Mouse (Mus musculus) intestine, embryonic 15.5 days (tissue): Measurements from ENCODE around the gene Gm45837. TPM values are rescaled to one million over a fixed set of nuclear protein-coding genes. Genes with fewer than 3 reads are reported as not detected.

Source experiments
- ATAC-seq: fragments of 200-750 bp; cut with Nextera tagmentation; 2 replicates; pipeline ENCODE4 v1.8.0; 2017; ENCODE audit warnings: moderate TSS enrichment, moderate library complexity
- H3K27ac ChIP-seq: fragments of 300-500 bp; sonication (generic); 2 replicates; pipeline ENCODE4 v1.5.1; 2015; ENCODE audit warnings: mild to moderate bottlenecking, inconsistent platforms
- H3K27me3 ChIP-seq: fragments of 300-500 bp; sonication (generic); replicated peaks from 2 replicates; pipeline ENCODE4 v1.6.1; 2015; ENCODE audit warnings: inconsistent platforms
- H3K36me3 ChIP-seq: fragments of 300-500 bp; sonication (generic); 2 replicates; pipeline ENCODE4 v1.6.1; 2015; ENCODE audit warnings: inconsistent platforms
- H3K4me1 ChIP-seq: fragments of 300-500 bp; sonication (generic); replicated peaks from 2 replicates; pipeline ENCODE4 v1.6.1; 2015; ENCODE audit warnings: inconsistent platforms
- H3K4me2 ChIP-seq: fragments of 300-500 bp; sonication (generic); replicated peaks from 2 replicates; pipeline ENCODE4 v1.6.1; 2015; ENCODE audit warnings: mild to moderate bottlenecking, inconsistent platforms
- H3K4me3 ChIP-seq: fragments of 300-500 bp; sonication (generic); replicated peaks from 2 replicates; pipeline ENCODE4 v1.5.1; 2015; ENCODE audit warnings: inconsistent platforms
- H3K9ac ChIP-seq: fragments of 300-500 bp; sonication (generic); 2 replicates; pipeline ENCODE4 v1.6.1; 2015; ENCODE audit warnings: inconsistent platforms
- H3K9me3 ChIP-seq: fragments of 300-500 bp; sonication (generic); 2 replicates; pipeline ENCODE4 v1.6.1; 2016; ENCODE audit warnings: inconsistent platforms
- WGBS: fragments of 180-500 bp; shearing (Covaris S2); methylation state at CpG from one replicate; pipeline ENCODE4 v1.1.7; 2015; 5-methylcytosine and 5-hydroxymethylcytosine counted together
- polyA plus RNA-seq: library from polyadenylated mRNA; unstranded; fragments of >200 nt; fragmentation: Nextera tagmentation; extraction: Ambion mirVana; gene quantifications from 2 replicates; pipeline ENCODE4 v1.2.1, GENCODE M21; 2015

Gm45837 gene
- polyA plus RNA-seq, 1 experiment from 2014 or later: 3.5 TPM

- H3K4me1 ChIP-seq: peaks cover 7% of the 10 kb centered on the region; the same call in 1 of the 2 replicates
- peaks cover 23% of the 10 kb centered on the region; the same call in 1 of the 2 replicates for H3K27me3 ChIP-seq
- H3K4me3 ChIP-seq: no peak overlapping the region
- no peak overlapping the region for H3K9ac ChIP-seq
- H3K9me3 ChIP-seq: no peaks in the 10 kb centered on the region
- 72% methylated on average over 9 of the region's 9 CpGs for WGBS
- H3K4me2 ChIP-seq: no peak overlapping the region
- H3K36me3 ChIP-seq: no peaks in the 10 kb centered on the region
- H3K27ac ChIP-seq: no peak overlapping the region
- ATAC-seq: no peak
These were observed 89.0 kb downstream of the Gm45837 start for GRCm38 (mm10) chr7:101499701-101500100.

- Histone ChIP-seq H3K4me2 (no peak overlapping the region), H3K4me1 (peaks cover 7% of the 10 kb centered on the region; the same call in 1 of the 2 replicates), H3K27me3 (peaks cover 26% of the 10 kb centered on the region; the same call in 1 of the 2 replicates), H3K9me3 (no peaks in the 10 kb centered on the region), H3K27ac (no peak overlapping the region), H3K36me3 (no peaks in the 10 kb centered on the region), H3K9ac (no peak overlapping the region), H3K4me3 (no peak overlapping the region)
- ATAC-seq: no peak
- WGBS: 81% methylated on average over 6 of the region's 6 CpGs
These were observed 90.5 kb downstream of the Gm45837 start for GRCm38 (mm10) chr7:101501236-101501635.

DNA sequence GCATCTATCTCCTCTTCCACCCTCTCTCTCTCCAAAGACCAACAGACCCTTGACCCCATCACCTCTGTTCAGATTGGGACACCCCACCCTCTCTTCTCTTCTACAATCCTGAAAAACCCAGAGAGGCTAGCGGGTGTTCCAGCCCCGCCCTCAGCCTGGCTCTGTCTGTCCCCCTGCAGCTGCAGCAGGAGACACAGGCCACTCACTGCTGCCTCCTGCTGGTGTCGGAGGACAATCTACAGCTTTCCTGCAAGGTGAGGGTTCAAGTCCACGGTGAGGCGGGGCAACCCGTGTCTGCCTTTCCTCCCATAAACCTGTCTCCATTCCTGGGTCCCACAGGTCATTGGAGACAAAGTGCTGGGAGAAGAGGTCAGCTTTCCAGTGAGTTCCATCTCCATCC, 91.0 kb downstream of the Gm45837 start:
- H3K36me3 ChIP-seq: no peaks in the 10 kb centered on the region
- 64% methylated on average over 6 of the region's 6 CpGs for WGBS
- H3K4me3 ChIP-seq: no peak overlapping the region
- H3K9me3 ChIP-seq: no peaks in the 10 kb centered on the region
- no peak overlapping the region for H3K9ac ChIP-seq
- H3K4me2 ChIP-seq: no peak overlapping the region
- H3K27ac ChIP-seq: no peak overlapping the region
- peaks cover 23% of the 10 kb centered on the region; the same call in 1 of the 2 replicates for H3K27me3 ChIP-seq
- H3K4me1 ChIP-seq: peaks cover 7% of the 10 kb centered on the region; the same call in 1 of the 2 replicates
- ATAC-seq: no peak

GRCm38 (mm10) chr7:101503351-101503750, 92.7 kb downstream of the Gm45837 start:
- 0 out of 2 replicates have a peak, but pooled peaks cover 23% of the 10 kb centered on the region for H3K27me3 ChIP-seq
- H3K27ac ChIP-seq: no peak overlapping the region
- 23% methylated on average over 8 of the region's 8 CpGs for WGBS
- no peaks in the 10 kb centered on the region for H3K9me3 ChIP-seq
- H3K4me2 ChIP-seq: no peak overlapping the region
- H3K9ac ChIP-seq: no peak overlapping the region
- ATAC-seq: peak; percentile 32; the same call in 1 of the 2 replicates
- H3K4me1 ChIP-seq: peaks cover 7% of the 10 kb centered on the region; the same call in 1 of the 2 replicates
- no peak overlapping the region for H3K4me3 ChIP-seq
- H3K36me3 ChIP-seq: no peaks in the 10 kb centered on the region

- Histone ChIP-seq H3K4me1 (peaks cover 7% of the 10 kb centered on the region; the same call in 1 of the 2 replicates), H3K4me3 (no peak overlapping the region), H3K36me3 (no peaks in the 10 kb centered on the region), H3K9me3 (no peaks in the 10 kb centered on the region), H3K27ac (no peak overlapping the region), H3K27me3 (0 out of 2 replicates have a peak, but pooled peaks cover 23% of the 10 kb centered on the region), H3K9ac (no peak overlapping the region), H3K4me2 (peak overlapping the region; percentile 64; the same call in 1 of the 2 replicates)
- 31% methylated on average over 7 of the region's 7 CpGs for WGBS
- 0 out of 2 replicates have a peak, but pooled peaks have one; percentile 13 for ATAC-seq
These were observed 93.1 kb downstream of the Gm45837 start for GRCm38 (mm10) chr7:101503803-101504202.

DNA sequence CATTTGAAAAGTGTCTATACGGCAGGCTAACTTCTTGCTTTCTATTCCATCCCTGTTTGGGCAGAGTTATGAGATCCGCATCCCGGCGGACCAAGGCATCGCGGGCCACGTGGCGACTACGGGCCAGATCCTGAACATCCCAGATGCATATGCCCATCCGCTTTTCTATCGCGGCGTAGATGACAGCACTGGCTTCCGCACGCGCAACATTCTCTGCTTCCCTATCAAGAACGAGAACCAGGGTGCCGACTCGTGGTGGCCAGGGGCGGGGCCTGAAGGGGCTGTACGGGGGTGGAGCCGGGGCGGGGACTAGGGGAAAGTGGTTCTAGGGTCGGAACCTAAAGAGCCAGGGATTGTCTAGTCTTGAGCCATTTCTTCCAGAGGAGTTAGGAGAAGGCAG, 93.8 kb downstream of the Gm45837 start:
- H3K4me2 ChIP-seq: peak overlapping the region; percentile 64
- peak overlapping the region; percentile 24 for H3K4me3 ChIP-seq
- peak; percentile 55 for ATAC-seq
- WGBS: 9% methylated on average over 24 of the region's 24 CpGs
- H3K4me1 ChIP-seq: peaks cover 7% of the 10 kb centered on the region; the same call in 1 of the 2 replicates
- 0 out of 2 replicates have a peak, but pooled peaks cover 19% of the 10 kb centered on the region for H3K27me3 ChIP-seq
- H3K9me3 ChIP-seq: no peaks in the 10 kb centered on the region
- H3K36me3 ChIP-seq: no peaks in the 10 kb centered on the region
- H3K27ac ChIP-seq: no peak overlapping the region
- 0 out of 2 replicates have a peak overlapping the region, but pooled peaks have one; percentile 9 for H3K9ac ChIP-seq

DNA sequence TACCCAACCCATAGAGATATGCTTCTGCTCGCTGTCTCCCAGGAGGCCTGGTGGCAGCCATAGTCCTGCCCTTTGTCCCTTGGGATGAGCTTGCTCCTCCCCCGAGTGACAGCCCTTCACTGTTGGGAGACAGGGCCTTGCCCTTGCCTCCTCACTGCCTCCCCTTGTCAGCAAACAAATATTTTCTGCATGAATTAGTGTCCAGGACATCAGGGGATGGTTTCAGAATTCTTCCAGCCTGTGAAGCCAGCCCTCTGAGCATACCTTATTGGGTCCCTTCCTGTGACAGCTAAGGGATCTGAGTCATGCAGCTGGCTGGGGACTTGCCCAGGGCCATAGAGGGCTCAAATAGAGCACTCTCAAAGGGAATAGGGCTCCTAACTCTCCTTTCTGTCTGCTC, 98.5 kb downstream of the Gm45837 start:
- WGBS: 45% methylated on average over 2 of the region's 2 CpGs
- ATAC-seq: no peak; the same call in 1 of the 2 replicates
- Histone ChIP-seq H3K4me1 (peaks cover 1% of the 10 kb centered on the region), H3K4me3 (no peak overlapping the region), H3K9me3 (no peaks in the 10 kb centered on the region), H3K4me2 (no peak overlapping the region), H3K27ac (no peak overlapping the region), H3K9ac (no peak overlapping the region), H3K27me3 (0 out of 2 replicates have a peak, but pooled peaks cover 7% of the 10 kb centered on the region), H3K36me3 (no peaks in the 10 kb centered on the region)

DNA sequence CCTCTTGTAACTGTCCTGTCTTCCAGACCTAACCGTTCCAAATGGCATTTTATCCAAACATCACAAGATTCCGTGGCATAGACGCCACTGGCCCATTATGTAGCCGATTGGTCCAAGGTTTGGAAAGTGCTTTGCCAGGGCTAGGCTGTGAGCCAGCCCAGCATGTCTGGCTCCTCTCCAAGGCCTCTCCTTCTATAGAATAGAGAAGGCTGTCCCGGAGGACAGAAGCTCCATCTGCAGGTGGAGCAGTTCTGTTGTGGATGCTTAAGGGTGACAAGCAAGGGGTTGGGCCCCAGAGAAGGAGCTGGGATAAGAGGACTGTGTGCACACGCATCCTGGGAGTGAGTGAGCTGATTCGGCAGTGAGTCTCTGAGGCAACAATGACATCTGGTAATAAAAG, 103.0 kb downstream of the Gm45837 start:
- ATAC-seq: no peak
- no peaks in the 10 kb centered on the region for H3K27me3 ChIP-seq
- no peaks in the 10 kb centered on the region; the same call in 1 of the 2 replicates for H3K4me1 ChIP-seq
- H3K9ac ChIP-seq: no peak overlapping the region
- no peaks in the 10 kb centered on the region for H3K9me3 ChIP-seq
- 71% methylated on average over 7 of the region's 7 CpGs for WGBS
- H3K36me3 ChIP-seq: no peaks in the 10 kb centered on the region
- H3K27ac ChIP-seq: no peak overlapping the region
- H3K4me3 ChIP-seq: no peak overlapping the region
- H3K4me2 ChIP-seq: no peak overlapping the region

DNA sequence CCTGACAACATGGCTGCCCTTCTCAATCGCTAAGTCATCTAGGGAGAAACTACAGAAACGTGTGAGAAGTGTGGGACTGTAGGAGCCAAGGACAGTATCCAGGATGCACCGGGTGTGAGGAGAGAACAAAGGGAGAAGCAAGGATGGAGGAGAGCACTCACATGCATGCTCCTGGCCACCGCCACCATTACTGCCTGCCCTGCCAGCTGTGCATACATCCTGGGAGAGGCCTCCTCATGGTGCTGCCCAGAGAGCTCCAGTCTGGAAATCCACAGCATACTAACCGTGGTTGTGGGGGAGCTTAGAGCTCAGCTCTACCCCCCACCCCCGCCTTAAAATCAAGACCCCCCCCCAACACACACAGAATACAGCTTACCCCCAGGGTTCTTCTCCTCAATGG, 104.1 kb downstream of the Gm45837 start:
- Histone ChIP-seq H3K27me3 (no peaks in the 10 kb centered on the region), H3K9ac (no peak overlapping the region), H3K4me3 (no peak overlapping the region), H3K4me2 (no peak overlapping the region), H3K36me3 (no peaks in the 10 kb centered on the region), H3K27ac (no peak overlapping the region), H3K4me1 (no peaks in the 10 kb centered on the region; the same call in 1 of the 2 replicates), H3K9me3 (no peaks in the 10 kb centered on the region)
- ATAC-seq: no peak
- 77% methylated on average over 6 of the region's 6 CpGs for WGBS

DNA sequence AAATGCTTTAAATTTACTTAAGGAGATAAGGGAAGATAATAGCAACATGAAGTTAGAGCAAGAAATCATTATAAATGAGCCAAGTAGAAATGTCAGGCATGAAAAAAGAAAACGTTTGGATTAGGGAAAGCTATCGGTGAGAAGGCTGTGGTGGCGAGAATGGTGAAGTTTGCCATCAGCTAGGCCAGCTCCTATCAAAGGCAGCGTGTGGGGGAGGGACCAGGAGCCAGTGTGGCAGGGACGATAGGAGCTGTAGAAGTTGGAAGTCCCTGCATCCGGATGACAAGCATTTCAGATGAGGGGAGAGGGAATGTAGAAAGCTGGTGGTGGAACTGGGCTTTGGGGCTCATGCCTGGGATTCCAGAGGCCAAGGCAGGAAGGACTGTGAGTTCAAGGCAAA, 104.6 kb downstream of the Gm45837 start:
- ATAC-seq: no peak
- H3K4me3 ChIP-seq: no peak overlapping the region
- no peak overlapping the region for H3K9ac ChIP-seq
- no peaks in the 10 kb centered on the region; the same call in 1 of the 2 replicates for H3K4me1 ChIP-seq
- WGBS: 39% methylated on average over 6 of the region's 6 CpGs
- no peak overlapping the region for H3K4me2 ChIP-seq
- H3K27ac ChIP-seq: no peak overlapping the region
- no peaks in the 10 kb centered on the region for H3K9me3 ChIP-seq
- H3K36me3 ChIP-seq: no peaks in the 10 kb centered on the region
- H3K27me3 ChIP-seq: no peaks in the 10 kb centered on the region

DNA sequence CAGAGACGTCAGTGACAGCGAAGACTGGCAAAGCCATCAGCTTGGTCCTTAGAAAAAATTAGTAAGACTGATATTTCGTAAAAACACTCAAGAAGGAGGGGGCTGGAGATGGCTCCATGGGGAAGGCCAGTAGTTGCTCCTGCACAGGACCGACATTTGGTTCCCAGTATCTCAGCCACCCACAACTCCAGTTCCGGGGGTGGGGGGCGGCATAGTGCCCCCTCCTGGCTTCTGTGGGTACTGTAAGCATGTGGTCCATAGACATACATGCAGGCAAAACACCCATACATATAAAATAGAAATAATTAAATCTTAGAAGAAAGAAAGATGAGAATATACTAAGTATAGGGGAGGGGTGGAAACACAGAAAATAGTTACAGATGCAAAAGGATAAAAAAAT, 105.8 kb downstream of the Gm45837 start:
- Histone ChIP-seq H3K9me3 (no peaks in the 10 kb centered on the region), H3K4me1 (no peaks in the 10 kb centered on the region; the same call in 1 of the 2 replicates), H3K27ac (no peak overlapping the region), H3K4me3 (no peak overlapping the region), H3K4me2 (no peak overlapping the region), H3K27me3 (no peaks in the 10 kb centered on the region), H3K9ac (no peak overlapping the region), H3K36me3 (no peaks in the 10 kb centered on the region)
- ATAC-seq: no peak
- 65% methylated on average over 6 of the region's 6 CpGs for WGBS

DNA sequence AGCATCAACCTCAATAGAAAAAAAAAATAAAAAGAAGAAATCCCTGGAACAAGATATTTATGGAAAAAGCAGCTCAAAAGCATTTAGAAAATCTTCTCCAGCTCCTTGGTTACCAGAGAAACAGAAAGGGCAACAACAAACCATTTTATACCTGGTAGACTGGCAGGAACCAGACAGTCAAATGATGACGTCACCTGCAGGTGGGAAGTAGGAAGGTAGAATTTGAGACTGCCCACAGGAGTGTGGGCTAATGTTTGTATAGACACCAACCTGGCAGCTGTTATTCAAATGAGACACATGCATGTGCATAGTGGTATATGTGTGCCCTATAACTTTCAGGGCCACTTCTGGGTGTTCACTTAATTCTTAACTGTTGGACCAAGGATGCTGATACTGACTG, 111.0 kb downstream of the Gm45837 start:
- whole genome bisulfite sequencing: 54% methylated on average over 1 of the region's 1 CpGs
- Histone ChIP-seq H3K9me3 (no peaks in the 10 kb centered on the region), H3K4me2 (no peak overlapping the region), H3K4me1 (no peaks in the 10 kb centered on the region), H3K27me3 (no peaks in the 10 kb centered on the region), H3K9ac (no peak overlapping the region), H3K4me3 (no peak overlapping the region), H3K27ac (no peak overlapping the region), H3K36me3 (no peaks in the 10 kb centered on the region)
- ATAC-seq: no peak

GRCm38 (mm10) chr7:101523205-101523604, 112.5 kb downstream of the Gm45837 start:
- no peaks in the 10 kb centered on the region for H3K27me3 ChIP-seq
- H3K9ac ChIP-seq: no peak overlapping the region
- 83% methylated on average over 2 of the region's 2 CpGs for WGBS
- no peaks in the 10 kb centered on the region for H3K4me1 ChIP-seq
- no peak for ATAC-seq
- no peaks in the 10 kb centered on the region for H3K9me3 ChIP-seq
- no peak overlapping the region for H3K27ac ChIP-seq
- no peaks in the 10 kb centered on the region for H3K36me3 ChIP-seq
- H3K4me3 ChIP-seq: no peak overlapping the region
- H3K4me2 ChIP-seq: no peak overlapping the region
